Mouse (Mus musculus): ENCODE measurements around the gene Fam72a. TPM values are rescaled to one million over a fixed set of nuclear protein-coding genes. Genes with fewer than 3 reads are reported as not detected.

Fam72a gene
- polyA plus RNA-seq, 1 experiment from 2014 or later: 1.5 TPM

DNA sequence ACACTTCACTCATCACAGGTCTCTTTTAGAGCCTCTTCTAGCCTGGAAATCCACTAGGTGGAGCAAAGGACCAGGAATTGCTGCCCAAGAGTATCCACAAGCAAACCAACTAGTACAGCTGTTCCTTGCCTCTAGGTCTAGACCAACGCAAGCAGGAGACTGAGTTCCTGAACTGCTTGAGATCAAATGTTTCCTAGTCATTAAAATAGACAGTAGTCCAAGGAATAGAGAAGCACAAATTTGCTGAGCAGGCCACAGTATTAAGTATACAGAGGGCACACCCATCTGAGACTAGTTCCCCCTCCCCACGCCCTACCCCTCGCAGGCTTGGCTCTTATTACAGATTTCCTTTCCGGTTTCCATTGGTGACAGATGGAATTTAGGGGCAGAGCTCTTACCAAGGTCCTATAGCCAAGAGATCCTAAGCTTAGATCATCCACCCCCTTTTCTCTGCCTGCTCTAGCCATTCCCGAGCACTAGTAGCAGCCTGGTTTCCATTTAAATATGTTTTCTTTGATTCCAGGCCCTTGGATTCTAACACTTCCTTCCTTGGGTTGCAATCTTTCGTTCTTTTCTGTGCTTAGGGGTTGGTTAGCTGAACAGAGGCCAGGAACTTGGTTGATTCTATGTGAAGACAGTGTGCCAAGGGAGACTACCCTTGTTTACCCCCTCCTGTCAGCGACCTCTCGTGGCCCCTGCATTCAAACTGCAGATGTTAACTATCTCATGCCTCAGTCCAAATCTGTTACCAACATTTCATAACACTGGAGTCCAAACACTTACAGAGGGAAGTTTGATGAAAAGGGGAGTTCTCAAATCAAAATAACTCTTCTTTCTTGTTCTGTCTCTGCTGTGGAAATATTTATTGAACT lies 21.0 kb downstream of the Fam72a start:
- no peak overlapping the region for H3K9ac ChIP-seq (ENCODE audit: low read length)
- no peak overlapping the region for H3K4me2 ChIP-seq (replicated peaks; ENCODE audit: low read depth)
- ATAC-seq (ENCODE audit: low FRiP score, low TSS enrichment) (no peak), DNase-seq (ENCODE audit: low spot score) (peak; percentile 26)
- H3K36me3 ChIP-seq (ENCODE audit: control insufficient read depth, insufficient read depth, low read length): no peaks in the 10 kb centered on the region
- no peak overlapping the region for H3K27ac ChIP-seq (replicated peaks)
- no peak overlapping the region for H3K4me3 ChIP-seq (ENCODE audit: low read depth, low read length)
- 28% methylated on average over 8 of the region's 8 CpGs for WGBS
- TF ChIP-seq EP300 (optimal IDR thresholded peaks at IDR 0.05) (no peak), CTCF (IDR thresholded peaks at IDR 0.05; ENCODE audit: low read depth) (peak; percentile 75)
- H3K9me3 ChIP-seq (ENCODE audit: control insufficient read depth, low read length): no peaks in the 10 kb centered on the region
- H3K27me3 ChIP-seq (ENCODE audit: control insufficient read depth, insufficient read depth, low read length): no peaks in the 10 kb centered on the region
- 0 out of 2 replicates have a peak, but pooled peaks cover 3% of the 10 kb centered on the region for H3K4me1 ChIP-seq (replicated peaks; ENCODE audit: control insufficient read depth, insufficient read depth)

DNA sequence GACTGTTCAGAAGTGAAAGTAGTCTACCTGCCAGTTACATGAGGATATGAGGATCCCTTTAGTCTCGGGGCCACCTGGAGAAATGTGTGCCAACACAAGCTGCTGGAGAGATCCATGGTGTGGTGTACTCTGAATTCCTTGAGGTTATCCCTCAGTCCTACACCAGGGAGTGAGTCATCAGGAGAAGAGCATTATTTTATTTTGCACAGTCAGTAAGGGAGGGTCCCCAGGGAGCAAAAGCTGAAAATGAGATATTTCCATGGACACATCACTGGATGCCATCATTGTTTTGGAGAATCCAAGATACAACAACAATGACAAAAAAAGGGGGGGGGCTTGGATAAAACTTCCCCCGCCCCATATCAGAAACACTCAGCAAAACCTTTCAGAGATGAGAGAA lies 24.3 kb downstream of the Fam72a start:
- 83% methylated on average over 2 of the region's 2 CpGs for WGBS
- no peak for TF ChIP-seq EP300 (optimal IDR thresholded peaks at IDR 0.05)
- no peak for TF ChIP-seq CTCF (IDR thresholded peaks at IDR 0.05; ENCODE audit: low read depth)
- Histone ChIP-seq H3K36me3 (ENCODE audit: control insufficient read depth, insufficient read depth, low read length) (no peaks in the 10 kb centered on the region), H3K27me3 (ENCODE audit: control insufficient read depth, insufficient read depth, low read length) (no peaks in the 10 kb centered on the region), H3K9me3 (ENCODE audit: control insufficient read depth, low read length) (no peaks in the 10 kb centered on the region), H3K27ac (replicated peaks) (no peak overlapping the region), H3K4me3 (ENCODE audit: low read depth, low read length) (no peak overlapping the region), H3K4me2 (replicated peaks; ENCODE audit: low read depth) (no peak overlapping the region), H3K9ac (ENCODE audit: low read length) (no peak overlapping the region), H3K4me1 (replicated peaks; ENCODE audit: control insufficient read depth, insufficient read depth) (0 out of 2 replicates have a peak, but pooled peaks cover 3% of the 10 kb centered on the region)
- ATAC-seq (ENCODE audit: low FRiP score, low TSS enrichment): no peak
- no peak for DNase-seq (ENCODE audit: low spot score)

DNA sequence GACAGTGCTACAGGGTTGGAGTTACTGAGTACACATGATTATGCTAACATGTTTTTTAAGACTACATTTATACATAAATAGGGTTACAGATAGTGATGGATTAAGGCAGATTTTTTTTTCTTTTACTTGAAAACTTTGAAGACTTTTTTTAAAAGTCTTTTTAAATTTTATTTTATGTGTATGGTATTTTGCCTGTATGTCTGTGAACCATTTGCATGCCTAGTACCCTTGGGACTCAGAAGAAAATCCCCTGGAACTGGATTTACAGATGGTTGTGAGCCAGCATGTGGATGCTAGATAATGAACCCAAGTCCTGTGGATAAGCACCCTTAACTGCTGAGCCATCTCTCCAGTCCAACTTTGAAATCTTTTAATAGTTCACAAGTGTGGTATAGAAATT lies 25.7 kb downstream of the Fam72a start:
- Histone ChIP-seq H3K9ac (ENCODE audit: low read length) (no peak overlapping the region), H3K4me3 (ENCODE audit: low read depth, low read length) (no peak overlapping the region), H3K36me3 (ENCODE audit: control insufficient read depth, insufficient read depth, low read length) (no peaks in the 10 kb centered on the region), H3K9me3 (ENCODE audit: control insufficient read depth, low read length) (no peaks in the 10 kb centered on the region), H3K27me3 (ENCODE audit: control insufficient read depth, insufficient read depth, low read length) (no peaks in the 10 kb centered on the region), H3K4me2 (replicated peaks; ENCODE audit: low read depth) (no peak overlapping the region), H3K4me1 (replicated peaks; ENCODE audit: control insufficient read depth, insufficient read depth) (0 out of 2 replicates have a peak, but pooled peaks cover 3% of the 10 kb centered on the region), H3K27ac (replicated peaks) (no peak overlapping the region)
- ATAC-seq (ENCODE audit: low FRiP score, low TSS enrichment) (no peak), DNase-seq (ENCODE audit: low spot score) (no peak)
- TF ChIP-seq CTCF (IDR thresholded peaks at IDR 0.05; ENCODE audit: low read depth) (no peak), EP300 (optimal IDR thresholded peaks at IDR 0.05) (no peak)

DNA sequence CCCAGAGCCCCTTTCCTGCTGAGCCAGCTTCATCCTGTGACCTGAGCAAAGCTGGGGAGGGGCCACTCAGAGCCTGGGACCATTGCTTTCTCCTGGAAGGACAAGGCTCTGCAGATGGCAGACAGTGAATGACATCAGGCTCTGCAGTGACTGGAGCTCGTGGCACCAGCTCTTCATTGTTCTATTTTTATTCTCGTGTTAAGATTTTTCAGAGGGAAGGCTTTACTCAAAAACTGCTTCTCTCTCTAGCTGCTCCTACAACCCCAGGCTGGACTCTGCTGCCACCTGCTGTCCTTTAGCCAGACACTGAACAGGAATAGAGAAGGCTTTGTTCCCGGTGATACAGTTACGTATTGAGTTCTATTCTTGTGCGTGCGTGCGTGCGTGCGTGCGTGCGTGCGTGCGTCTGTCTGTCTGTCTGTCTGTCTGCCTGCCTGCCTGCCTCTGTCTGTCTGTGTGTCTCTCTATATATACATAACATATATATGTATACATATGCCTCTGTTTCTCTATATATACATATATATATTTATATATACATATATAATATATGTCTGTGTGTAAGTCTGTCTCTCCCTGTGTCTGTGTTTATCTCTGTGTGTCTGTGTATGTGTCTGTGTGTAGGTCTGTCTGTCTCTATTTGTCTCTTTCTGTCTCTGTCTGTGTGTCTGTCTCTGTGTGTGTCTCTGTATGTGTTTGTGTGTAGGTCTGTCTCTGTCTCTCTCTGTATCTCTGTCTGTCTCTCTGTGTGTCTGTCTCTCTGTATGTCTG lies 27.5 kb downstream of the Fam72a start:
- TF ChIP-seq CTCF (IDR thresholded peaks at IDR 0.05; ENCODE audit: low read depth) (peak; percentile 98), EP300 (optimal IDR thresholded peaks at IDR 0.05) (no peak)
- no peak overlapping the region for H3K4me2 ChIP-seq (replicated peaks; ENCODE audit: low read depth)
- H3K4me3 ChIP-seq (ENCODE audit: low read depth, low read length): no peak overlapping the region
- H3K27me3 ChIP-seq (ENCODE audit: control insufficient read depth, insufficient read depth, low read length): no peaks in the 10 kb centered on the region
- peak; percentile 92 for ATAC-seq (ENCODE audit: low FRiP score, low TSS enrichment)
- no peak overlapping the region for H3K9ac ChIP-seq (ENCODE audit: low read length)
- no peaks in the 10 kb centered on the region for H3K36me3 ChIP-seq (ENCODE audit: control insufficient read depth, insufficient read depth, low read length)
- WGBS: 3% methylated on average over 13 of the region's 13 CpGs
- no peak overlapping the region for H3K27ac ChIP-seq (replicated peaks)
- H3K9me3 ChIP-seq (ENCODE audit: control insufficient read depth, low read length): no peaks in the 10 kb centered on the region
- H3K4me1 ChIP-seq (replicated peaks; ENCODE audit: control insufficient read depth, insufficient read depth): no peaks in the 10 kb centered on the region
- DNase-seq (ENCODE audit: low spot score): peak; percentile 83

- no peak overlapping the region for H3K9ac ChIP-seq (ENCODE audit: low read length)
- no peak for DNase-seq (ENCODE audit: low spot score)
- H3K4me2 ChIP-seq (replicated peaks; ENCODE audit: low read depth): no peak overlapping the region
- H3K4me1 ChIP-seq (replicated peaks; ENCODE audit: control insufficient read depth, insufficient read depth): no peaks in the 10 kb centered on the region
- no peak overlapping the region for H3K27ac ChIP-seq (replicated peaks)
- no peak overlapping the region for H3K4me3 ChIP-seq (ENCODE audit: low read depth, low read length)
- TF ChIP-seq EP300 (optimal IDR thresholded peaks at IDR 0.05): no peak
- no peak for TF ChIP-seq CTCF (IDR thresholded peaks at IDR 0.05; ENCODE audit: low read depth)
- H3K9me3 ChIP-seq (ENCODE audit: control insufficient read depth, low read length): no peaks in the 10 kb centered on the region
- H3K36me3 ChIP-seq (ENCODE audit: control insufficient read depth, insufficient read depth, low read length): no peaks in the 10 kb centered on the region
- H3K27me3 ChIP-seq (ENCODE audit: control insufficient read depth, insufficient read depth, low read length): no peaks in the 10 kb centered on the region
- ATAC-seq (ENCODE audit: low FRiP score, low TSS enrichment): no peak
Observed at GRCm38 (mm10) chr1:131560500-131560899, 32.8 kb downstream of the Fam72a start.

- Histone ChIP-seq H3K4me3 (ENCODE audit: low read depth, low read length) (no peak overlapping the region), H3K9me3 (ENCODE audit: control insufficient read depth, low read length) (no peaks in the 10 kb centered on the region), H3K27me3 (ENCODE audit: control insufficient read depth, insufficient read depth, low read length) (no peaks in the 10 kb centered on the region), H3K9ac (ENCODE audit: low read length) (no peak overlapping the region), H3K36me3 (ENCODE audit: control insufficient read depth, insufficient read depth, low read length) (no peaks in the 10 kb centered on the region), H3K27ac (replicated peaks) (no peak overlapping the region), H3K4me1 (replicated peaks; ENCODE audit: control insufficient read depth, insufficient read depth) (no peaks in the 10 kb centered on the region), H3K4me2 (replicated peaks; ENCODE audit: low read depth) (no peak overlapping the region)
- TF ChIP-seq CTCF (IDR thresholded peaks at IDR 0.05; ENCODE audit: low read depth) (no peak), EP300 (optimal IDR thresholded peaks at IDR 0.05) (no peak)
- 92% methylated on average over 2 of the region's 2 CpGs for WGBS
- DNase-seq (ENCODE audit: low spot score) (no peak), ATAC-seq (ENCODE audit: low FRiP score, low TSS enrichment) (no peak)
Observed at GRCm38 (mm10) chr1:131562081-131562480, 34.4 kb downstream of the Fam72a start.

Data from stomach, postnatal 0 days (tissue).